Mouse (Mus musculus) erythroblast, embryonic 14.5 days (primary cell): ENCODE measurements around the gene Pnmal1.

Experiments
- GATA1 ChIP-seq: IDR thresholded peaks from 2 replicates; pipeline ENCODE4 v1.6.1; 2012; ENCODE audit warnings: low read length, inconsistent platforms, mixed read lengths
- TAL1 ChIP-seq: IDR thresholded peaks from 3 replicates; pipeline ENCODE4 v1.6.1; 2012; ENCODE audit warnings: low read length, inconsistent platforms, mixed read lengths

GRCm38 (mm10) chr7:16944808-16945315 lies 14.6 kb upstream of the Pnmal1 start:
- TF ChIP-seq GATA1: no peak
- no peak for TF ChIP-seq TAL1
